Mouse (Mus musculus) adrenal gland, postnatal 10 days (tissue): ENCODE results near the gene Gadd45a. TPM values are rescaled to one million over a fixed set of nuclear protein-coding genes. Genes with fewer than 3 reads are reported as not detected.
"Not testable (repeated sequence)": the region's sequence is repeated elsewhere in the genome, so short reads cannot be mapped to it uniquely, and the experiment has no call there.

ENCODE experiments used
- DNase-seq: peaks from one replicate; pipeline ENCODE4 v3.0.0; 2021; ENCODE audit warnings: mixed read lengths
- total RNA-seq, 2 experiments: library from RNA; stranded (reverse); gene quantifications; 2 replicates each; pipeline ENCODE4 v1.2.3; 2021

Gene Gadd45a
- total RNA-seq, 2 experiments from 2014 or later: 11.6 to 16.2 TPM

GRCm38 (mm10) chr6:67048880-67049694 lies 11.8 kb upstream of the Gadd45a start:
- DNase-seq: no peak

- DNase-seq: no peak
Measured at GRCm38 (mm10) chr6:67048052-67048691, 10.9 kb upstream of the Gadd45a start.

GRCm38 (mm10) chr6:67046937-67047336 lies 9.7 kb upstream of the Gadd45a start:
- no peak for DNase-seq

GRCm38 (mm10) chr6:67045424-67045823 lies 8.2 kb upstream of the Gadd45a start:
- DNase-seq: no peak

GRCm38 (mm10) chr6:67040904-67041410 lies 3.7 kb upstream of the Gadd45a start:
- DNase-seq: no peak

GRCm38 (mm10) chr6:67038964-67039363 lies 1.7 kb upstream of the Gadd45a start:
- no peak for DNase-seq

GRCm38 (mm10) chr6:67036356-67036811 lies 873 bp downstream of the Gadd45a start:
- DNase-seq: peak; percentile 88

GRCm38 (mm10) chr6:67035388-67036299 lies 1.6 kb downstream of the Gadd45a start:
- DNase-seq: peak; percentile 20

- no peak for DNase-seq
Measured at GRCm38 (mm10) chr6:67034331-67035130, 2.7 kb downstream of the Gadd45a start.

GRCm38 (mm10) chr6:67033604-67034003 lies 3.7 kb downstream of the Gadd45a start:
- DNase-seq: no peak

- not testable (repeated sequence) for DNase-seq
Measured at GRCm38 (mm10) chr6:67032972-67033371, 4.3 kb downstream of the Gadd45a start.

- DNase-seq: not testable (repeated sequence)
Measured at GRCm38 (mm10) chr6:67032551-67032950, 4.7 kb downstream of the Gadd45a start.

GRCm38 (mm10) chr6:67030846-67031245 lies 6.4 kb downstream of the Gadd45a start:
- no peak for DNase-seq

GRCm38 (mm10) chr6:67030416-67030815 lies 6.8 kb downstream of the Gadd45a start:
- DNase-seq: no peak

GRCm38 (mm10) chr6:67029987-67030386 lies 7.3 kb downstream of the Gadd45a start:
- no peak for DNase-seq

- DNase-seq: no peak
Measured at GRCm38 (mm10) chr6:67029312-67029950, 7.8 kb downstream of the Gadd45a start.

- DNase-seq: peak; percentile 34
Measured at GRCm38 (mm10) chr6:67027438-67028142, 9.7 kb downstream of the Gadd45a start.

GRCm38 (mm10) chr6:67026661-67027060 lies 10.6 kb downstream of the Gadd45a start:
- DNase-seq: no peak

GRCm38 (mm10) chr6:67023729-67024128 lies 13.5 kb downstream of the Gadd45a start:
- DNase-seq: no peak

- no peak for DNase-seq
Measured at GRCm38 (mm10) chr6:67021308-67021707, 15.9 kb downstream of the Gadd45a start.
